ENCODE assay signal across 11 mouse cellular contexts in the genomic region with DNA sequence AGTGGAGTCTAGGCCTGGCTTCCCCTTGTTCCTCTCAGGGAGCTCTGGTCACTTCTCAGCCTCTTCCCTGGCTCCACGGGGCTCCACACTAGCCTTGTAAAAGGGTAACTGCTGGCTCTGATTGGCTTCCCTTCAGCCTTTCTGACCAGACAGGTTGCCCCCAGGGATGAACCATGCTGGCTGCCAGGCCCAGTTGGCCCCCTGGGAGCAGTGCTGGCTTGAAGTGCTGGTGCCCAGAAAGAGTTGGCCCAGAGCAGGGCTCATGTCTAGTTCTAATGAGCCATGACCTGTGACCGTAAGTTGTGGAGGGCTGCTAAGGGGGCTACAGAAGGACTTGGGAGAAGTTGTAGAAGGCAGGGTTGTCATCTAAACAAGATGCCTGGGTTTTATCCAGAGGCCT.
"Had no signal": no experiment of that assay in that cellular context is flagged by ENCODE, and none has a peak within 500 bp of the region (broad histone marks: within the 10 kb centered on the region; RNA-seq: fewer than 3 reads in every experiment).

No protein-coding gene starts in this region.

- H3K36me3 ChIP-seq: kidney, embryonic 15.5 days; limb, embryonic 15.5 days; liver, embryonic 12.5 days; midbrain, embryonic 10.5 days; midbrain, embryonic 15.5 days; stomach, embryonic 15.5 days had no signal

- DNase-seq: kidney, postnatal 25 days; lung, embryonic 14.5 days; lung, postnatal 10 days; right cerebral cortex, postnatal 14 days; thymus, postnatal 4 days had no signal

- H3K27ac ChIP-seq: kidney, embryonic 15.5 days; limb, embryonic 15.5 days; liver, embryonic 12.5 days; midbrain, embryonic 10.5 days; midbrain, embryonic 15.5 days; stomach, embryonic 15.5 days had no signal

- H3K27me3 ChIP-seq: kidney, embryonic 15.5 days; limb, embryonic 15.5 days; liver, embryonic 12.5 days; midbrain, embryonic 15.5 days; stomach, embryonic 15.5 days had no signal

- H3K4me3 ChIP-seq: kidney, embryonic 15.5 days; limb, embryonic 15.5 days; liver, embryonic 12.5 days; midbrain, embryonic 10.5 days; midbrain, embryonic 15.5 days; stomach, embryonic 15.5 days had no signal

- H3K4me1 ChIP-seq: liver, embryonic 12.5 days; midbrain, embryonic 10.5 days; midbrain, embryonic 15.5 days; stomach, embryonic 15.5 days had no signal

- H3K9me3 ChIP-seq: kidney, embryonic 15.5 days; limb, embryonic 15.5 days; liver, embryonic 12.5 days; midbrain, embryonic 10.5 days; midbrain, embryonic 15.5 days; stomach, embryonic 15.5 days had no signal
